Mouse (Mus musculus): Measurements from ENCODE around the gene Sec31b. TPM values are rescaled to one million over a fixed set of nuclear protein-coding genes. Genes with fewer than 3 reads are reported as not detected.

The Sec31b gene
- total and polyA plus RNA-seq, 3 experiments = 0.16 to 0.98 (median 0.37) TPM

- Histone ChIP-seq H3K4me3 (ENCODE audit: low read depth, low read length) (no peak overlapping the region), H3K36me3 (replicated peaks) (peaks cover 5% of the 10 kb centered on the region), H3K9me3 (replicated peaks) (no peaks in the 10 kb centered on the region), H3K4me1 (ENCODE audit: insufficient read depth, low read depth, low read length) (no peaks in the 10 kb centered on the region; the same call in 1 of the 2 replicates), H3K27me3 (ENCODE audit: insufficient read depth, low read length) (peaks cover 12% of the 10 kb centered on the region)
- TF ChIP-seq GATA1 (IDR thresholded peaks at IDR 0.05; ENCODE audit: borderline replicate concordance, low read length) (no peak), CTCF (IDR thresholded peaks at IDR 0.05; ENCODE audit: low read depth, low read length) (peak; percentile 100)
- ATAC-seq (ENCODE audit: extremely low read depth, insufficient number of reproducible peaks, low FRiP score, poor library complexity, severe bottlenecking) = peak; percentile 66
- DNase-seq (ENCODE audit: low spot score) = peak; percentile 73
Observed at GRCm38 (mm10) chr19:44582638-44583309, 37.1 kb upstream of the Sec31b start.

GRCm38 (mm10) chr19:44582103-44582502 is 36.4 kb upstream of the Sec31b start:
- ATAC-seq (ENCODE audit: extremely low read depth, insufficient number of reproducible peaks, low FRiP score, poor library complexity, severe bottlenecking) (no peak), DNase-seq (ENCODE audit: low spot score) (no peak)
- Histone ChIP-seq H3K36me3 (replicated peaks) (peaks cover 10% of the 10 kb centered on the region), H3K9me3 (replicated peaks) (no peaks in the 10 kb centered on the region), H3K27me3 (ENCODE audit: insufficient read depth, low read length) (peaks cover 12% of the 10 kb centered on the region), H3K4me1 (ENCODE audit: insufficient read depth, low read depth, low read length) (no peaks in the 10 kb centered on the region; the same call in 1 of the 2 replicates), H3K4me3 (ENCODE audit: low read depth, low read length) (no peak overlapping the region)
- TF ChIP-seq GATA2 (IDR thresholded peaks at IDR 0.05; ENCODE audit: borderline replicate concordance, low read depth, low read length) (no peak), GATA1 (IDR thresholded peaks at IDR 0.05; ENCODE audit: borderline replicate concordance, low read length) (no peak), POLR2AphosphoS5 (IDR thresholded peaks at IDR 0.05; ENCODE audit: insufficient replicate concordance, low read depth, low read length) (no peak), TAL1 (conservative IDR thresholded peaks at IDR 0.05; ENCODE audit: low read depth, low read length) (no peak), CTCF (IDR thresholded peaks at IDR 0.05; ENCODE audit: low read depth, low read length) (no peak)

GRCm38 (mm10) chr19:44578038-44578437 is 32.4 kb upstream of the Sec31b start:
- no peak overlapping the region for H3K4me3 ChIP-seq (ENCODE audit: low read depth, low read length)
- DNase-seq (ENCODE audit: low spot score) = no peak
- no peaks in the 10 kb centered on the region; the same call in 1 of the 2 replicates for H3K4me1 ChIP-seq (ENCODE audit: insufficient read depth, low read depth, low read length)
- peaks cover 48% of the 10 kb centered on the region for H3K36me3 ChIP-seq (replicated peaks)
- no peaks in the 10 kb centered on the region for H3K27me3 ChIP-seq (ENCODE audit: insufficient read depth, low read length)
- no peaks in the 10 kb centered on the region for H3K9me3 ChIP-seq (replicated peaks)
- no peak for ATAC-seq (ENCODE audit: extremely low read depth, insufficient number of reproducible peaks, low FRiP score, poor library complexity, severe bottlenecking)
- TF ChIP-seq GATA1 (IDR thresholded peaks at IDR 0.05; ENCODE audit: borderline replicate concordance, low read length) (no peak), POLR2AphosphoS5 (IDR thresholded peaks at IDR 0.05; ENCODE audit: insufficient replicate concordance, low read depth, low read length) (no peak), CTCF (IDR thresholded peaks at IDR 0.05; ENCODE audit: low read depth, low read length) (no peak), GATA2 (IDR thresholded peaks at IDR 0.05; ENCODE audit: borderline replicate concordance, low read depth, low read length) (no peak), TAL1 (conservative IDR thresholded peaks at IDR 0.05; ENCODE audit: low read depth, low read length) (no peak)

- ATAC-seq (ENCODE audit: extremely low read depth, insufficient number of reproducible peaks, low FRiP score, poor library complexity, severe bottlenecking) (no peak), DNase-seq (ENCODE audit: low spot score) (no peak)
- H3K9me3 ChIP-seq (replicated peaks) = no peaks in the 10 kb centered on the region
- H3K4me3 ChIP-seq (ENCODE audit: low read depth, low read length) = no peak overlapping the region
- H3K4me1 ChIP-seq (ENCODE audit: insufficient read depth, low read depth, low read length) = no peaks in the 10 kb centered on the region; the same call in 1 of the 2 replicates
- H3K27me3 ChIP-seq (ENCODE audit: insufficient read depth, low read length) = no peaks in the 10 kb centered on the region
- TF ChIP-seq TAL1 (conservative IDR thresholded peaks at IDR 0.05; ENCODE audit: low read depth, low read length) (no peak), CTCF (IDR thresholded peaks at IDR 0.05; ENCODE audit: low read depth, low read length) (no peak), GATA1 (IDR thresholded peaks at IDR 0.05; ENCODE audit: borderline replicate concordance, low read length) (no peak), GATA2 (IDR thresholded peaks at IDR 0.05; ENCODE audit: borderline replicate concordance, low read depth, low read length) (no peak), POLR2AphosphoS5 (IDR thresholded peaks at IDR 0.05; ENCODE audit: insufficient replicate concordance, low read depth, low read length) (no peak)
- H3K36me3 ChIP-seq (replicated peaks) = peaks cover 65% of the 10 kb centered on the region
Observed at GRCm38 (mm10) chr19:44576275-44576674, 30.6 kb upstream of the Sec31b start.

GRCm38 (mm10) chr19:44567763-44568162 is 22.1 kb upstream of the Sec31b start:
- no peak for DNase-seq (ENCODE audit: low spot score)
- Histone ChIP-seq H3K27me3 (ENCODE audit: insufficient read depth, low read length) (no peaks in the 10 kb centered on the region), H3K4me3 (ENCODE audit: low read depth, low read length) (no peak overlapping the region), H3K4me1 (ENCODE audit: insufficient read depth, low read depth, low read length) (peaks cover 17% of the 10 kb centered on the region), H3K9me3 (replicated peaks) (no peaks in the 10 kb centered on the region), H3K36me3 (replicated peaks) (peaks cover 90% of the 10 kb centered on the region)
- ATAC-seq (ENCODE audit: extremely low read depth, insufficient number of reproducible peaks, low FRiP score, poor library complexity, severe bottlenecking) = no peak
- TF ChIP-seq TAL1 (conservative IDR thresholded peaks at IDR 0.05; ENCODE audit: low read depth, low read length) = no peak

- Histone ChIP-seq H3K36me3 (replicated peaks) (peaks cover 54% of the 10 kb centered on the region), H3K4me1 (ENCODE audit: insufficient read depth, low read depth, low read length) (peaks cover 20% of the 10 kb centered on the region), H3K27me3 (ENCODE audit: insufficient read depth, low read length) (no peaks in the 10 kb centered on the region), H3K4me3 (ENCODE audit: low read depth, low read length) (peak overlapping the region; percentile 16; the same call in 1 of the 2 replicates), H3K9me3 (replicated peaks) (no peaks in the 10 kb centered on the region)
- DNase-seq (ENCODE audit: low spot score) (no peak), ATAC-seq (ENCODE audit: extremely low read depth, insufficient number of reproducible peaks, low FRiP score, poor library complexity, severe bottlenecking) (no peak)
- TF ChIP-seq GATA2 (IDR thresholded peaks at IDR 0.05; ENCODE audit: borderline replicate concordance, low read depth, low read length) (no peak), CTCF (IDR thresholded peaks at IDR 0.05; ENCODE audit: low read depth, low read length) (no peak), GATA1 (IDR thresholded peaks at IDR 0.05; ENCODE audit: borderline replicate concordance, low read length) (no peak), POLR2AphosphoS5 (IDR thresholded peaks at IDR 0.05; ENCODE audit: insufficient replicate concordance, low read depth, low read length) (no peak), TAL1 (conservative IDR thresholded peaks at IDR 0.05; ENCODE audit: low read depth, low read length) (no peak)
Observed at GRCm38 (mm10) chr19:44564006-44564405, 18.3 kb upstream of the Sec31b start.
